Mouse (Mus musculus) kidney, embryonic 16.5 days (tissue): ENCODE results near the gene Zmym3. TPM values are rescaled to one million over a fixed set of nuclear protein-coding genes. Genes with fewer than 3 reads are reported as not detected.
A peak's percentile ranks its signal among the peaks of the same experiment; 100 is the strongest.

Source experiments
- ATAC-seq: fragments of 200-750 bp; cut with Nextera tagmentation; 2 replicates; pipeline ENCODE4 v1.8.0; 2017; ENCODE audit warnings: moderate TSS enrichment; ENCODE audit not compliant: low FRiP score, low TSS enrichment
- H3K27ac ChIP-seq: fragments of 300-500 bp; sonication (generic); 2 replicates; pipeline ENCODE4 v1.5.1; 2014; ENCODE audit warnings: low read length
- H3K27me3 ChIP-seq: fragments of 300-500 bp; sonication (generic); 2 replicates; pipeline ENCODE4 v1.6.1; 2014; ENCODE audit warnings: low read length, control low read depth, mixed read lengths; ENCODE audit not compliant: insufficient read depth
- H3K36me3 ChIP-seq: fragments of 300-500 bp; sonication (generic); 2 replicates; pipeline ENCODE4 v1.6.1; 2014; ENCODE audit warnings: low read length, control low read depth, mixed read lengths; ENCODE audit not compliant: insufficient read depth
- H3K4me1 ChIP-seq: fragments of 300-500 bp; sonication (generic); 2 replicates; pipeline ENCODE4 v1.6.1; 2014; ENCODE audit warnings: low read length, control low read depth, mixed read lengths; ENCODE audit not compliant: insufficient read depth
- H3K4me2 ChIP-seq: fragments of 300-500 bp; sonication (generic); replicated peaks from 2 replicates; pipeline ENCODE4 v1.6.1; 2014; ENCODE audit warnings: low read depth, low read length
- H3K4me3 ChIP-seq: fragments of 300-500 bp; sonication (generic); 2 replicates; pipeline ENCODE4 v1.5.1; 2014; ENCODE audit warnings: mild to moderate bottlenecking, low read length
- H3K9ac ChIP-seq: fragments of 300-500 bp; sonication (generic); replicated peaks from 2 replicates; pipeline ENCODE4 v1.6.1; 2014; ENCODE audit warnings: low read length
- H3K9me3 ChIP-seq: fragments of 300-500 bp; sonication (generic); 2 replicates; pipeline ENCODE4 v1.6.1; 2016; ENCODE audit warnings: low read length, control low read depth
- WGBS: fragments of 180-500 bp; shearing (Covaris S2); extraction: QIAGEN DNeasy Blood & Tissue Kit; methylation state at CpG from one replicate; pipeline ENCODE4 v1.1.7; 2014; 5-methylcytosine and 5-hydroxymethylcytosine counted together
- polyA plus RNA-seq: library from polyadenylated mRNA; unstranded; fragments of >200 nt; fragmentation: Nextera tagmentation; extraction: Ambion mirVana; gene quantifications from 2 replicates; pipeline ENCODE4 v1.2.1, GENCODE M21; 2015

Gene Zmym3
- polyA plus RNA-seq, 1 experiment from 2014 or later = 31.6 TPM

DNA sequence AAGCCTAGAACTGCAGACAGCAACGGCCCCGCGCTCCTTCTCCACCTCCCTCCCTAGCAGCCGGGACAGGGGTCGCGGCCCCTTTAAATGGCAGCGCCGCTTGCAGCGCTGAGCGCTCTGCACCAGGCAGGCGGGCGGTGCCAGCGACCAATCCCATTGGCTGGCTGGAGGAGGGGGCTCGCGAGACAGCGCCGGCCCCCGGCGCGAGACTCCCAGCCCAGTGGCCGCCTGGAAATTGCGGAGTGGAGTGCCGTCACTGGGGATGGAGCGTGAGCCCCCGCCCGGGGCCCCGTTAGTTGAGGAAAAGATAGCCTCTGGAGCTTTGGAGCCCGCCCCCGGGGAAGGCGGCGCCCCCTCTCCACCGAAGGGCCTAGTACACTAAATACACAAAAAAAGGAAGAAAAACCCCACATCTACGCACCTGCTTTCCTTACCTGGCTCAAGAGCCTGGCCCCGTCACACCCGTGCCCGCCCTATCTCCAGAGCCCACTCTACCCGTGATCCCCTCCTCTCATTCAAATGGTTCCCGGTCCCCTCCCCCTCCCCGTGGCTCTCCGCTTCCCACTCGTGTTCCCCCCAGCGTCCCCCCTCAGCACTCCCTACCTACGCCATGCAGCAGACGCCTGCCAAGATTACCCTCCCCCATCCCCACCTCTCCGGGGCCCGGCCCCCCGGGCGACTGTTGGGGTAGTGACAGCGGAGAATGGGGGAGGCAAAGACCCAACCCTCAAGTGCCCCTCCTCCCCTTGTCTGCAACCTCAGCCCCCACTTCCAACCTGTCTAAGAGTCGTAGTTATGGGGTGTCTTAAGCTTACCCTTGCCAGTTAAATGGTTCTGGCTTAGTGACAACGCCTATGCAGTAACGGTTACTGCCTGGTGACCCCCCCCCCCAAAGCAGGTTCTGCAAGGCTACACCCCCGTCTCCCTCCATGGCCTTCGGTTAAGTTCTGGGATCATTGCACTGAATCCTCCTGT lies 637 bp downstream of the Zmym3 start:
- peak; percentile 95 for ATAC-seq
- Histone ChIP-seq H3K4me1 (peaks cover 12% of the 10 kb centered on the region), H3K9me3 (no peaks in the 10 kb centered on the region), H3K4me3 (peak overlapping the region; percentile 60), H3K9ac (peak overlapping the region; percentile 69), H3K4me2 (peak overlapping the region; percentile 66), H3K36me3 (no peaks in the 10 kb centered on the region), H3K27ac (peak overlapping the region; percentile 31), H3K27me3 (peaks cover 7% of the 10 kb centered on the region; the same call in 1 of the 2 replicates)
- WGBS = 15% methylated on average over 49 of the region's 54 CpGs

GRCm38 (mm10) chrX:101418946-101419724 lies 1.5 kb downstream of the Zmym3 start:
- peak overlapping the region; percentile 69 for H3K9ac ChIP-seq
- 0 out of 2 replicates have a peak, but pooled peaks have one; percentile 18 for ATAC-seq
- 0 out of 2 replicates have a peak, but pooled peaks cover under 1% of the 10 kb centered on the region for H3K36me3 ChIP-seq
- peak overlapping the region; percentile 60 for H3K4me3 ChIP-seq
- peak overlapping the region; percentile 31 for H3K27ac ChIP-seq
- peaks cover 7% of the 10 kb centered on the region; the same call in 1 of the 2 replicates for H3K27me3 ChIP-seq
- H3K4me2 ChIP-seq = peak overlapping the region; percentile 59
- 25% methylated on average over 35 of the region's 36 CpGs for WGBS
- peaks cover 12% of the 10 kb centered on the region for H3K4me1 ChIP-seq
- no peaks in the 10 kb centered on the region for H3K9me3 ChIP-seq

DNA sequence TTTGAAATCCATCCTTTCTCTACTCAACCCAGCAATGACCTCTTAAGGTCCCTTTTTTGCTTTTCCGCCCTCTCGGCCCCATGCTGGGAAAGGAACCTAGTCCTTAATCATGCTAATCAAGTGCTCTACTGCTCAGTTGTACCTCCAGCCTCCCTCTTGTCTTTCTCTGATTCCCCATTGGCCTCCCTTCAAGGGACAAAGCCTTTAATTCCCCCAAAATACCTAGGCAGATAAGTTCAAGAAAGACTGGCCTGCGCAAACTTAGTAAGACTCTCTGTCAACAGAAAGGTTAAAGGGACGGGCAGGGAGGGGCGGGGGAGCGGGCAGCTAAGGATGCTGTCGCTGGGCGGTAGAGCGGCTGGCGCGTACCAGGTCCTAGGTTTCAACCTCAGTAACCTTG lies 24.2 kb downstream of the Zmym3 start:
- 25% methylated on average over 11 of the region's 11 CpGs for WGBS
- Histone ChIP-seq H3K4me3 (no peak overlapping the region), H3K4me1 (no peaks in the 10 kb centered on the region), H3K27ac (no peak overlapping the region), H3K27me3 (peaks cover 21% of the 10 kb centered on the region), H3K36me3 (no peaks in the 10 kb centered on the region), H3K9ac (no peak overlapping the region), H3K9me3 (no peaks in the 10 kb centered on the region), H3K4me2 (no peak overlapping the region)
- no peak for ATAC-seq

- WGBS = 58% methylated on average over 2 of the region's 2 CpGs
- Histone ChIP-seq H3K9ac (no peak overlapping the region), H3K27me3 (peaks cover 21% of the 10 kb centered on the region), H3K27ac (no peak overlapping the region), H3K36me3 (no peaks in the 10 kb centered on the region), H3K4me1 (no peaks in the 10 kb centered on the region), H3K4me2 (no peak overlapping the region), H3K4me3 (no peak overlapping the region), H3K9me3 (no peaks in the 10 kb centered on the region)
- ATAC-seq = no peak
Observed at GRCm38 (mm10) chrX:101394341-101394740, 26.3 kb downstream of the Zmym3 start.

DNA sequence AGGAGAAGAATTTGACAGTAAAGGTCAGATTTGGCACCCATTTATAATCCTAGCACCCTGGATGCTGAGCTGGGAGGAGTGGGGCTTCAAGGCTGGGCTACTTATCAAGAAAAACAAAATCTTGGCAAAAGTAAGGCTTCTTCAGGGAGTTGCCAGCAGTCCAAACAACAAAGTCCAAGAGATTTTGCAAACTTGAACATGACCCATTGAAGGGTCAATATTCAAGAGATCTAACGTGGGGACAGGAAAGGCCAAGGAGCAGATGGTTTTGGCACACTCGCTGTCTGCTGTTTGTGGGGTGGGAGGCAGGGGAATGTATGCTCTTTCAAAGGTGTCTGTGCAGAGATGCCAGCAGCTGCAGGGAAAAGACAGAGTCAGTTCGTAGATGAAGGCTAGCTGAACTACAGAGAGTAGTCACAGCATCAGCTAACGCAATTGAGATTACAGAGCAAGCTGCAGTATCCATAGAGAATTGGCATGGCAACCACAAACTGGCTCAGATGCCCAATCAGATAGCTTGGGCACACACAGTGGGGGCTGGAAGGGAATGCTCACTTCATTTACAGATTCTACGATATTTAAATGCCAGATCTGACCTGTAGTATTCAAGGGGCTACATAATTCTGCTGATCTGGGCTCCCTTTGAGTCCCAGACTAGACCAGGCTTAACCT lies 31.6 kb downstream of the Zmym3 start:
- ATAC-seq = no peak
- Histone ChIP-seq H3K27ac (no peak overlapping the region), H3K27me3 (peaks cover 23% of the 10 kb centered on the region), H3K4me1 (no peaks in the 10 kb centered on the region), H3K36me3 (no peaks in the 10 kb centered on the region), H3K4me2 (no peak overlapping the region), H3K9me3 (no peaks in the 10 kb centered on the region), H3K9ac (no peak overlapping the region), H3K4me3 (no peak overlapping the region)
- 72% methylated on average over 5 of the region's 5 CpGs for WGBS

GRCm38 (mm10) chrX:101386222-101386621 lies 34.4 kb downstream of the Zmym3 start:
- no peak overlapping the region for H3K9ac ChIP-seq
- no peak overlapping the region for H3K27ac ChIP-seq
- no peaks in the 10 kb centered on the region for H3K4me1 ChIP-seq
- no peak for ATAC-seq
- H3K36me3 ChIP-seq = no peaks in the 10 kb centered on the region
- no peaks in the 10 kb centered on the region for H3K9me3 ChIP-seq
- H3K4me3 ChIP-seq = no peak overlapping the region
- H3K27me3 ChIP-seq = peaks cover 50% of the 10 kb centered on the region
- H3K4me2 ChIP-seq = no peak overlapping the region
- WGBS = 37% methylated on average over 4 of the region's 4 CpGs

- peak overlapping the region; percentile 26 for H3K4me3 ChIP-seq
- H3K4me1 ChIP-seq = no peaks in the 10 kb centered on the region
- no peak overlapping the region; the same call in 1 of the 2 replicates for H3K9ac ChIP-seq
- no peaks in the 10 kb centered on the region for H3K9me3 ChIP-seq
- H3K27me3 ChIP-seq = peaks cover 51% of the 10 kb centered on the region
- WGBS = 24% methylated on average over 32 of the region's 32 CpGs
- peak overlapping the region; percentile 44 for H3K4me2 ChIP-seq
- ATAC-seq = no peak; the same call in 1 of the 2 replicates
- no peaks in the 10 kb centered on the region for H3K36me3 ChIP-seq
- no peak overlapping the region for H3K27ac ChIP-seq
Observed at GRCm38 (mm10) chrX:101384439-101385137, 36.1 kb downstream of the Zmym3 start.

GRCm38 (mm10) chrX:101383455-101383854 lies 37.2 kb downstream of the Zmym3 start:
- no peak overlapping the region for H3K4me2 ChIP-seq
- H3K9me3 ChIP-seq = no peaks in the 10 kb centered on the region
- H3K4me3 ChIP-seq = no peak overlapping the region
- no peaks in the 10 kb centered on the region for H3K4me1 ChIP-seq
- 40% methylated on average over 18 of the region's 18 CpGs for WGBS
- ATAC-seq = no peak
- H3K9ac ChIP-seq = no peak overlapping the region
- no peak overlapping the region for H3K27ac ChIP-seq
- no peaks in the 10 kb centered on the region for H3K36me3 ChIP-seq
- peaks cover 51% of the 10 kb centered on the region for H3K27me3 ChIP-seq

- H3K27me3 ChIP-seq = peaks cover 40% of the 10 kb centered on the region
- H3K4me3 ChIP-seq = no peak overlapping the region
- no peak for ATAC-seq
- H3K4me1 ChIP-seq = no peaks in the 10 kb centered on the region
- H3K9me3 ChIP-seq = no peaks in the 10 kb centered on the region
- no peak overlapping the region for H3K27ac ChIP-seq
- no peak overlapping the region for H3K9ac ChIP-seq
- H3K36me3 ChIP-seq = no peaks in the 10 kb centered on the region
- 50% methylated on average over 1 of the region's 1 CpGs for WGBS
- H3K4me2 ChIP-seq = no peak overlapping the region
Observed at GRCm38 (mm10) chrX:101379744-101380143, 40.9 kb downstream of the Zmym3 start.
